Mouse (Mus musculus) inflammation-experienced regulatory T-cells, adult 6 months (primary cell): ENCODE measurements around the gene Cpeb3. TPM values are rescaled to one million over a fixed set of nuclear protein-coding genes. Genes with fewer than 3 reads are reported as not detected.
"Not testable (repeated sequence)": the region's sequence is repeated elsewhere in the genome, so short reads cannot be mapped to it uniquely, and the experiment has no call there.

ENCODE experiments used
- ATAC-seq: one replicate; pipeline ENCODE4 v1.8.0; 2017
- polyA plus RNA-seq, 3 experiments: library from polyadenylated mRNA; unstranded; fragments of 100-300 nt; shearing (Covaris generic); gene quantifications; one replicate each; pipeline ENCODE4 v1.2.1; 2017

The Cpeb3 gene
- polyA plus RNA-seq, 3 experiments from 2014 or later = not detected

GRCm38 (mm10) chr19:37145401-37145800, 63.0 kb downstream of the Cpeb3 start:
- ATAC-seq = no peak

- no peak for ATAC-seq
Measured at GRCm38 (mm10) chr19:37141623-37142022, 66.8 kb downstream of the Cpeb3 start.

GRCm38 (mm10) chr19:37137133-37137532, 71.3 kb downstream of the Cpeb3 start:
- ATAC-seq = no peak

GRCm38 (mm10) chr19:37135459-37135858, 72.9 kb downstream of the Cpeb3 start:
- not testable (repeated sequence) for ATAC-seq

GRCm38 (mm10) chr19:37133666-37134065, 74.7 kb downstream of the Cpeb3 start:
- ATAC-seq = no peak

GRCm38 (mm10) chr19:37131660-37132059, 76.7 kb downstream of the Cpeb3 start:
- no peak for ATAC-seq

GRCm38 (mm10) chr19:37128461-37128860, 79.9 kb downstream of the Cpeb3 start:
- no peak for ATAC-seq

GRCm38 (mm10) chr19:37127018-37127567, 81.3 kb downstream of the Cpeb3 start:
- ATAC-seq = no peak

GRCm38 (mm10) chr19:37124961-37125360, 83.4 kb downstream of the Cpeb3 start:
- ATAC-seq = no peak

- ATAC-seq = no peak
Measured at GRCm38 (mm10) chr19:37119281-37119680, 89.1 kb downstream of the Cpeb3 start.

- no peak for ATAC-seq
Measured at GRCm38 (mm10) chr19:37115824-37116223, 92.6 kb downstream of the Cpeb3 start.

- no peak for ATAC-seq
Measured at GRCm38 (mm10) chr19:37115374-37115773, 93.0 kb downstream of the Cpeb3 start.

GRCm38 (mm10) chr19:37111831-37112230, 96.6 kb downstream of the Cpeb3 start:
- no peak for ATAC-seq

- ATAC-seq = no peak
Measured at GRCm38 (mm10) chr19:37110494-37110893, 97.9 kb downstream of the Cpeb3 start.

- ATAC-seq = no peak
Measured at GRCm38 (mm10) chr19:37109853-37110252, 98.5 kb downstream of the Cpeb3 start.

GRCm38 (mm10) chr19:37100689-37101088, 107.7 kb downstream of the Cpeb3 start:
- no peak for ATAC-seq

GRCm38 (mm10) chr19:37095666-37096330, 112.6 kb downstream of the Cpeb3 start:
- ATAC-seq = no peak

- ATAC-seq = no peak
Measured at GRCm38 (mm10) chr19:37093181-37093580, 115.2 kb downstream of the Cpeb3 start.

GRCm38 (mm10) chr19:37090146-37091061, 118.0 kb downstream of the Cpeb3 start:
- no peak for ATAC-seq

GRCm38 (mm10) chr19:37088043-37088748, 120.2 kb downstream of the Cpeb3 start:
- no peak for ATAC-seq

- ATAC-seq = no peak
Measured at GRCm38 (mm10) chr19:37084546-37084945, 123.9 kb downstream of the Cpeb3 start.

- no peak for ATAC-seq
Measured at GRCm38 (mm10) chr19:37081467-37081866, 126.9 kb downstream of the Cpeb3 start.

- ATAC-seq = no peak
Measured at GRCm38 (mm10) chr19:37079151-37079550, 129.2 kb downstream of the Cpeb3 start.
